Mouse (Mus musculus) layer of hippocampus, adult 9-11 months (tissue): ENCODE results near the gene Acox3.

Source experiments
- DNase-seq: peaks from one replicate; pipeline ENCODE4 v3.0.0; 2022

The Acox3 gene

DNA sequence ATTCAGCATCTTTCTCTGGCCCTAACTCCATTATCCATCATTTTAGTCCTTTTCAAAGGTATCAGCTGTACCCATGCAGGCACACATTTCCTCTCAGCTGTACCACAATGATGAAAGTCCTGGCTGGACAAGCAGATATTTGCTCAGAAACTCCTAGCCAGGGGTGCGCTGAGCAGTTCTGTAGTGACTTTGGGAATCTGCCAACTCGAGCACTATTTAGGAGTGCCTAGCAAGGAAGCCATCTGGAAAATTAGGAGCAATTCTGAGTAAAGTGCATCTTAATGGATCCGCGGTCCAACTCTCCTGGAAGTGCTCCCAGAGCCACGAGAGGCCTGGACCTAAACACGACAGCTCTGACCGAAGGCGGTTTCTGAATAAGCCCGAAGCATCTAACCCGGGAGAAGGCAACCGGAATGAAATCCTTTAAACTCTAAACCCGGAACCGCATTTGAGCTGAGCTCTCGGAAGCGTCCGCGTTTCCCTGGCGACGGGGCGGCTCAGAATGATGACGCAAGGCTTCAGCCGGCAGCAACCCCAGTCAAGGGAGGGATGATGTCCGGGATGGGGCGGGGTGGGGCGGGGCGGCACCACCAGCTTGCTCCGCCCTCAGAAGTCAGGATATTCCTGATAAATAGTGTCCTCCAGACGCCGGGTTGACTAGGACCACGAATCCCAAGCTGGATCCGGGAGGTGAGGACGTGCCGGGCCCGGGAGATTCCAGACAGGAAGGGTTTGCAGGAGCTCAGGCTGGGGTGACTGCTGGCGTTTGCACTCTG, at the start of gene Acox3:
TSS of gene Acox3 (plus strand) at position 596 of the 776 bp plus-strand sequence.
- peak; percentile 98 for DNase-seq

DNA sequence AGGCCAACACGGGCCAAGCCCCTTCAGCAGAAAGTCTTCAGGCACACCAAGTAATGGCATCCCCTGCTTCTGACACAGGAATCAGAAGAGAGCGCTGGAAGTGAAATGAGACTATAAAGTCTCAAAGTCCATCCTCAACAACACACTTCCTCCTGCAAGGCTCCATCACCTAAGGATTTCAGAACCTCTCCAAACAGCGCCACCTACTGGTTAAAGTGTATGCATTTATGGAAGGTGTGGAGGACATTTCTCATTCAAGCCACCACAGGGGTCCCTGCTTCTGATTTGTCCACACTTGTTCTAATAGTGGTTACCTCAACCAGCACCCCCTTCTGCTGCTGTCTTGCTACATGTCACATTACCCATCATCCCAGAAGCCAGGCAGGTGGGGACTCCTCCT, 46.6 kb upstream of the Acox3 start:
- DNase-seq = no peak

DNA sequence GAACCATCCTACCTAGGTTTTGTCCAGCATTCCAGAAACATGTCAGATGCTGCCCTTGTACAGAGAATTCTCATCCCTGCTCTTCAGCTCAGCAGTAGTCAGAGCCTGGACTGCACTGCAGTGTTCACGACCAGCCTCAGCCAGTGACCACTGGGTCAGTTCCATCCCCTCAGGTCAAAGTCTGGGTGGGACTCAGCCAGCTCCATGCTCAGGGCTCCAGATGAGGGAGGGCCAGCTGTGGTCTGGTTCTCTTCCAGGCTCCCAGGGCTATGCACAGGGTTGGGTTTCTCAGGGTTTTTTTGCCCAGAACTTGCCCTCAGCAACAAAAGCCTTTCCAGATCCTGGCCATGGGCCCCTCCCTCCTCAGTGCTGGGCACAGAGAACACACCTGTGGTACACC, 45.4 kb upstream of the Acox3 start:
- no peak for DNase-seq

DNA sequence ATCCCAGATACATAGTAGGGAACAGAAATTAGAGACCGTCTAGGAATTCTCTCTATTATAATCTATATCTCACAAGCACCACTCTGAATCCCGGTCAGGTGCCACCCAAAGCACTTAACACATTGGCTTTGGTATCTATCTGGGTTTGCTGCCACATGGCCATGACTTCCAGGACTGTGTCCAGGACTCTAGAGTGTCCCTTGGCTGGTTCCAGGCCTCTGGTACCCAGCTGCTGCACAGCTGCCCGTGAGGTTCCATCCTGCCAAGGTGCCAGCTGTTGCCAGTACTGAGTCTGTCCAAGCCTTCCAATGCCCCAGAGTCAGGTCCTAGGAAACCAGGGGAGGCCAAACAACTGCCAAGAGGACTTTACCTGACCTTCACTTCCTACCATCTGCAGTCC, 44.8 kb upstream of the Acox3 start:
- DNase-seq = no peak

DNA sequence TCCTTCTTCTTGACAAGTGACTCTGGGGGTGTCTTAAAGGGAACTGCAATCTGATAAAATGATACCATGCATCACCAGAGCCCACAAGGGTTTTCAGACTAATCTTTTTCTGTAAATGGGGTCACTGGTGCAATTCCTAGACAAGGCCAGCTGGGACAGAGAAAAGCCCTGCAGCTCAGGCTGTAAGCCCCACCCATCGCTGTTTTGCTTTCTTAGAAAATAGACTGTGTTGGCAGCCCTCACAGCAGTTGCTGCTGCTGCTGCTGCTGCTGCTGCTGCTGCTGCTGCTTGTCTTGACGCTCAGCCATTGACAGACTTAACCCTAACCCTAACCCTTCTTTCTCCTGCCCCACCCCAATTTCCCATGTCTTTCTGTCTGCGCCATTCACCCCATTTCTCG, 43.3 kb upstream of the Acox3 start:
- DNase-seq = no peak

DNA sequence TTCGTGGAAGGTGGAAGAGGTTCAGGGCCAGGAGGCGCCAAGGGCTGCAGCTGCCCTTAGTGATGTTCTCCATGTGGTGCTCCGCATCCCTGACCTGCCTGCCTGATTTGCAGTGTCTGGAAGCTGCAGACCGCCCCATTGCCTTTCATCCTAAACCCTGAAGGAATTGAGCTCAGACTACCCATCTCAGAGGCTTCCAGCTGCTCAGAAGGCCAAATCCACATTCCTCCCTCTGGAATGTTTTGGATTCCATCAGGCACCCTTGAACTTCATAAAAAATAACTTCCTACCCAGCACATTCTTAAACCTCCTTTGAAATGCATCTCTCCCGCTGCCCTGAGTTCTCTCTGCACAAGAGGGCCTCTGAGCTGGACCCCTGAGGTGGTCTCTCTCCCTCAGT, 42.3 kb upstream of the Acox3 start:
- DNase-seq = no peak

DNA sequence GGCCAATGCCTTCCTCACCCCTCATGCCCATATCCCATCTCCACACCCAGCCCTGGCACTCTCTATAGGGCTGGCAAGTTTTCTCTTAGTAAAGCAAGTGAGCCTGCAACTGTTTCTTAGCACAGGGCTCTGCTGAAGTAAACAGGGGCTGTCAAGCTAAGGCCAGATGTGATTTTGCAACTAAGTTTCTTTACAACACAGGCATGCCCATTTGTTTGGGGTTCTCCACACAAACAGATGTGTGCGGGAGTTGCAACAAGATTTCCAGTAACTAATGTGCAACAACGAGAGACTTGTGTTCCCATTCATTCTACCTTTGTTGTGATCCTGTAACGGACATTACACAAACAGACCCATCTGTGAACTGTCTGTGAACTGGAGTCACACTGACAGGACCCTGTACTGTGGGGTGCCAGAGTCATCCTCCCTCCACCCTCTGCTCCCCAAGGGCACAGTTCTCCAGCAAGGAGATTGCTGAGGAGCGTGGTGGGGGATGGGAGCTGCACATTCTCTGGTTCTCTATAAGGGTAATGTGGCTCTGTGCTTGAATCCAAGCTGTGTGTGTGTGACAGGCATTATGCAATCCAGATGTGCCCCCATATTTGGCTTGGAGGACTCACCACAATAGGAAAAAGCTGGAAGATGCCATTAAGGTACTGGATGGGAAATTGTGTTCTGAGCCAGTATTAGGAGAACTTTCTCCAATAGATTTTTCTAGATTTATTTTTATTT, 41.6 kb upstream of the Acox3 start:
- DNase-seq = no peak

DNA sequence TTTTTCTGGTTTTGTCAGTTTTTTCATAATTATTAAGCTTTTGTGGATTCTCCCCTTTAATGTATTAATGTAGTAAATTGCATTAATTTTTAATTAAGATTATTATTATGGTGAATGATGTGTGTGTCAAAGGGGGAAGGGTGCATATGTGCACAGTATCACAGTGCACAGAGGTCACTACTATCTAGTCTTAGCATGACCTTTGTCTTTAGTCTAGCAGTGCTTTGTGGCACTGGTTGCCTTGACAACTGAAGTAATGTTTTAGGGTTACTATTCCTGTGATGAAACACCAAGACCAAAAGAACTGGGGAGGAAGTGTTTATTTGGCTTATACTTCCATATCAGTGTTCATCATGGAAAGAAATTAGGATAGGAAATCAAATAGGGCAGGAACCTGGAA, 36.7 kb upstream of the Acox3 start:
- DNase-seq = no peak

DNA sequence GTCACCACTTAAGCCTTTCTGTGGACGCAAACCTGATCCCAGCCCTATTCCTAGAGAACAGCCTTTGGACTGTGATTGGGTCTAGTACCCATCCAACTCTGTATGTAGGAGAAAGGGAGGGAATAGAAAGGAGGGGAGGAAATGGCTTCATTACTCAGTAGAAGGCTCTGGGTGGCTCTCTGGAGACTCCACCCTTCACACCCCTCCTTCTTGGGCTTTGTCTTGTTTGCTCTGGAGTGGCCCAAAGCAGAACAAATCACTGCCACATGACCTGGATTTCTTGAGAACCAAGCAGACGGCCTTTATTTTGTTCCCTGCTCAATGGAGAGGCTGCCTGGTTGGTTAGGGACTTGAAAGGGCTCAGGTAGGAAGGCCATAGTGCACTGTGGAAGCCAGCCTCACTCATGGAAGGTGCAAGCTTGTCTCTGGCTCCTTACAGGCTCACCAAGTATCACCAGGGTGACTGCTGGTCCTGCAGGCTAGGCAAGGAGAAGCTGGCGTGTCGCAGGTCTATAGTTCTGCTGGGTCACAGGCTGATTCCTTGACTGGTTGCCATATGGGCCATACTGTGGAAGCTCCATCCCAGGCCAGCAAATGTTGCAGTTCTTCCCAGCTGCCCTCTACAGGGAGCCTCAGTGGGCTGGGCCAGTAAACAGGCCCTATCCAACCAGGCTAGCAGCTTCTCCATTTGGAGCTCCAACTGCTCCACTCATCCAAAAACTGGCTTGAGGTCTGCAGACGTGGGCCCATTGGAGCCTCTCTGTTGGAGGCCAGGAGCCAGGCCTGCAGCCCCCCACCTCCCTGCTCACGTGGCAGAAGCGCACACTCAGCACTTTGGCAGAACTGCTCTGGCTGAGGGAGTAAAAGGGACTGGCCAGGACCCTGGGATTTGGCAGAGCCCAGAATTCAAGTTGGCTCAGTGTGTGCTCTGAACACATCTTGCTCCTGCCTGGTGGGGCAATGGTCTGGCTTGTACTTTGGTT, 30.7 kb upstream of the Acox3 start:
- no peak for DNase-seq

DNA sequence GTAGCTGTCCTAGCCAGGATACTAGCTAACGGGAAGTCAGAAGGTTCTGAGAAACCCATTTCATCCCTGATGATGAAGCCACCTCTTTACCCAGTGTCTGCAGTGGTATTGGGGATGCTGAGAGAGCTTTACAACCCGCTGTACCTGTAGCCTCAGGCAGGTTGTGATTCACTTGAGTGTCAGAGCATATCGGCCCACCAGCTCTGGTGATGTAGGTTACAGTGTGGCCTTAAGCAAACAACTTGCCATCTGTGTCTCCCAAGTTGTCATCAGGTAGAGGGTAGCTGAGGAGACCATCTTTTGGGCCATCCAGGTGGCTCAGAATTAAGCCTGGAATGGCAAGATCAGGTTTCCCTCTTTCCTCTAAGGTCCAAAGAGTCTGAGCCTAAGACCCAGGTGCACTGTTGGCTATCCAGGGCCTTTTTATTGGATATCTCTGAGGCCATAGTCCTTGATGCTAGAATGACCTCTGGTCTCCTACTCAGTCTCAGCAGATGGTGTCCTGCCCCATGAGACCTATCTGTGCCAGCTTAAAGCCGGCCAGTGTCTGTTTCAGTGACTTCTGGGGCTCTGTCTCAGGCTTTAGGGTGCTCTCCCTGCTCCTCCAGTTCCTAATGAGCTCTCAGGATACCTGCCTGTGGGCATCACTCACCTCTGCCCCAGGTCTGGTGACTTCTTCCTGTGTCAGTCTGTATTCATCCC, 29.9 kb upstream of the Acox3 start:
- DNase-seq = no peak

DNA sequence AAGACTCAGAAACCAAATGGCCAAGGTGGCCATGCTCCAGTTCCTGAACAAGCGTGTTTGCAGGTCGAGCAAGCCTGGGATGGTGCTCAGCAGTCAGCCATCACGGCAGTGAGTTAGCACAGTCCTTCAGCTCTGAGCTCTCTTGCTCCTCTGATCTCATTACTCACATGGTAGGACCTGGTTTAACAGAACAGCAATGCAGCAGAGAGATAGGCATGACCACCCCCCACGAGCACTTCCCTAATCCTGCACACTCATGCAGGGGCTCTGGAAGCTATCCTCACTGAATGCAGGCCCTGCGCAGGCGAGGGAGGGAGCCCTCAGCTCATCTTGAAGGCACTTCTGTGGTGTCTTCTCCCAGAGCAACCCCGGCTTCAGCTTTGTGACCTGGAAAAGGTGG, 26.4 kb upstream of the Acox3 start:
- DNase-seq = no peak

DNA sequence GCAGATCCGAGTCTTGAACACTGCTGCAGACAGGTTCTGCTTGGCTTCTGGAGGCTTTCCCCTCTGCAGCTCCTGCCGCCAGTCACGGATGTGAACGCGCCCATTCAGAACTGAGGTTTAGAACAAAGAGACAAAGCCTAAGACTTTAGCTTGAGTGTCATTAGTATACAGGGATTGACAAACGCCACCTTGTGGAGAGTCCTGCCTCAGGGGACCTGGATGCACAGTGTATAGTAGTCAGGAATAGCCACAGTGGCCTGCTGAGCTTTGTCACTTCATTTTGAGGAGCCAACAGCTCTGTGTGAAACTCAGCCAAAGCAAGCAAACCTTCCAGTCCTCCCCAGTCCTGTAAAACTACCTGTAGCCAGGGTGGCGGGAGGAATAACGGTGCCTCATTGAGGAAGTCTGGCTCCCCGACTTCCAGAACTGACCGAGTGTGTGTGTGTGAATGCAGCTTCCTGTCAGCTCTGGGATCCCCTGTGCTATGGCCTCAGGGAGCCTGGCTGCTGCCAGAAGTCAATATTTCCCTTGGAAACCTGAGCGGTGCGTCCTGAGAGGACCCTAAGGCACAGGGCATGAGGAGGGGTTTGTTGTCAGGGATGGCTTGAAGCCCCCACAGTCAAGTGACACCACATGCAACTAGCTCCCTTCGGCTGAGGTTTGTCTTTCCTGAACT, 24.8 kb upstream of the Acox3 start:
- DNase-seq = no peak

DNA sequence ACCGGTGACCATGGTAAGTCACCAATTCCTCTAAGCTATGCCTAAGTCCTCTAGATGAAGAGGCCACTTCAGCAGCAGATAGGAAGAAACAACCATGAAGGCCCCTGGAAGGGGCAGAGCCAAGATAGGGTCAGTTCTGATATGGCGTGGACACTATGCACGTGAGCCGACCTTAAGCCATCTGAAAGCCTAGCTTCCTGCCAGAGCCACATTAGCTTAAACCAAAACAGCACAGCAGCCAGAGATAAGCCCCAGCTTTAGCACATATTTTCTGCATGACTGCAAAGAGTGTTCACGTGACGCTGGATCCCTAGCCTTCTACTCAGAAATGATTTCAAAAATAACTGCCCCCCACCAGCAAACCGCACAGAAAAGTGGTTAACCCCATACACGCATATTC, 23.4 kb upstream of the Acox3 start:
- no peak for DNase-seq

DNA sequence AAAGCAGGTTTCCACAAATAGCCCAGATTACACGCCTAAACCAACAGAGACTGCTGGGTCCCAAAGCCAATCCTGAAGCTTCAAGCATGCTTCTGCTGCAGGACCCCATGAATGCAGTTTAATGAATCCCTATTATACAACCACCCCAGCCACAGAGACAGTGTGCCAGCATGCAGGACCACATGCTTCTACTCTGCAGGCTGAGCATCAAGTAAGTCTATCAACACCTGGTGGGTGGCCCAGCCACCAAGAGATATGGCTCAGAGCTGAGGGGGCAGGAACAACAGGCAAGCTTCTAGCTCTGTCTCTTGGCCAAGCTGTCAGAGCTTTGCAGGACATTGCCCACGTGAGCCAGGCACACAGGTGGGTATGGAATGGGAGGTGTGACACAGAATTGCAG, 20.2 kb upstream of the Acox3 start:
- DNase-seq = no peak

DNA sequence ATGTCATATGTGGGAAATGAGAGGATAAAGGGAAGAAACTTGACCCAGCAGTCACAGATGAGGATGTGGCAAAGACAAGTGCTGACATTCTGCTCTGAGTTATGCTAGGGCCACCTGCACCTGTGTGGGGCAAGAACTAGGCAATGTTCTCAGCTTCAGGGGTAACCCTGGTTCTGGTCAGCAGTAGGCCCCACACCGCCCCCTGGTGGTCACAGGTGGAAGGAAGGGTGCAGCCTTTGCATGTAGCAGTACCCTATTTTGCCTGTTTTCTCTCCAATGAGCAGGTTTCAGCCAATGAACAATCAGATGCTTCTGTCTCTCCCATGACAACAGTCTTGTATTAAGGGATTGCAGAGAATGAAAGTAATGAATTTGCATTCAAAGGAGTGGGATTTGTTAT, 19.4 kb upstream of the Acox3 start:
- peak; percentile 52 for DNase-seq

DNA sequence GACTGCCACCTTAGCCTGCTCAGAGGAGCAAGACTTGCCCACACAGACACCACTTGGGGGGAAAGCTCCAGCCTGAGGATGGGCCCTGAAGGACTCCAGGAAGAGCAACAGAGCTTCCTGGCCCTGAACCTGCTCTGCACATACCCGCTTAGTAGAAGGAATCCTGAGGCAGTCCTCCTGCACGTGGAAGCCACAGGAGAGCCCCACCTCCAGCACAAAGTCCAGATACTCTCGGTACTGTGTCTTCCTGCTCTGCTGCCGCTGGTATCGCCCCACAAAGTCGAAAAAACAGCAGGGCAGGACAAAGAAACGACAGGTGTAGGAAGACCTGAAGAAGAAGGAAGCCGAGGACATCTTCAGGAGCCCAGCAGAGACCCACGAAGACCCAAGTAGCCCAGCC, 17.6 kb upstream of the Acox3 start:
- no peak for DNase-seq

DNA sequence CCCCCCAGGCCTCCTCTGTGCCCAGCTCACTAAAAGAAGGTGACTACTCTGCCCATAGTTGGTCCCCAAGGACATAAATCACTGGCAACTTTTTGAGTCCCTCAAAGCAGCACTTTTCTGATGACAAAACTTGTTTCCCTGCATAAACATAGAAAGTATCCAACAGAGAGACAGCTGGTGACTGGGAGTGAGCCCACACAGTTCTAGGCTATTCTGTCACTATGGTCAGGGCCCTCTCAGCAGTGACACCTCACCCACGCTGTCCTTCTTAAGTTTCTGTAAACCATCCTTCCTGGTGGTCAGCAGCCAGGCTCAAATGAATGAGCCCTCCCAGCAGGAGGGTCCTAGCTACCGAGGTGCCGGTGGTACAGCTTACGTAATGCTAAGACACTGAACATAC, 16.2 kb upstream of the Acox3 start:
- DNase-seq = no peak

DNA sequence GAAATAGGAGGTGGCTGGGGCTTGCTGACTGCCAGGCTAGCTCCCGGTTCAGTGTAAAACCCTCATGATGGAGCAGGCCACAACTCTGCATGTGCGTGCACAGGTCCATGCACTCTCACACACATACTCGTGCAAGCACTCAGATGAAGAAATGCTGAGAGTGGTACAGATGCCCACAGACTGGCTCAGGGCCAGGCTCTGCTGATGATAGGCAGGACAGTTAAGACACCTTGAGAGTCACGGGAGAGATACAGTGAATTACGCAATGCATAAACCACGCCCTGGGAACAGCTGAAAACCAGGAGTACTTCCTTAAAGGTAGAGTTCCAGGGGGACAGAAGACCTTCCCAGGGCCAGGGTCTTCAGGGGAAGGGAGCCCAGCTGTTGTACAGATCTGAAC, 11.3 kb upstream of the Acox3 start:
- no peak for DNase-seq

DNA sequence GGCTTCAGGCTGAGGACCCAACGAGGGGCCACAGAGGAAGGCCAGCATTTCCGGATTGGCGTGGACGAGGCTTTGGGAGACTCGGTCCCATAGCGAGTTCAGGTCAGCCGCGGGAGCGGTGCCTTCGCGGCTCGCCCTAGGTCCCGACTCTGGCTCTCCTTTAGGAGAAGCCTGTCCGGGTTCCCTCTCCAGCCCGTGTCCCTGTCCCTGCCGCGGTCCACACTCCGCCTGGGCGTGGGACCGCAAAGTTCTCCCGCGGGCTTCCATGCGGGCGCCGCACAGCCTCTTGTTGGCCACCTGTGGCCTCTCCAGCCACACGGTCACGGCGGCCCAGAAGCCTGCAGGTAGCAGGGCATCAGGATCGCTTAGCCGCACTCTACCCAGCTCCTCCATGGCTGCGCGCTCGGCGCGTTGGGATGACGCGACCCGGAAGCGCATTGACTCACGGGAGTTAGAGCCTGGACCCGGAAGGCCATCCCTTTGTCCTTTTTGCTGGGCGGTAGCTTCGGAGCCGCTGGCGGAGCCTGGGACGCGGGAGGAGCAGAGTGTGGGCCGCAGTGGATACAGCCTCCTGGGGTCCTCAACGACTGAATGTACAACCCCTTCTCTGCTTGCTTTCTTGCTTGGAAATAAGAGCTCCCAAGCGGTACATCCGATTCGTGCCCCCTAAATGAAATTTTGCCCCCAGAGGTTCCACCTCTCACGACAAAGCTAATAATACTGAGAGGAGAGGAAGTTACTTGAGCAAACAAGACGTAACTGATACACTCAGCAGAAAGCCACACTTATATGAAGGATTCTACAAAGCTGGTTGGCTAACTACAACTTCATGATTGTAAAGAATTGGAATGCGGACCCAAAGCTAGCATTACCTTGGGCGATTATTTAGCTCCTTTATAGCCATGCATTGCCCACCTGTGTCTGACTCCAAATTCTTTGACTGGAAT, 7.9 kb upstream of the Acox3 start, which contains the start of gene Trmt44:
TSS of gene Trmt44 (minus strand) at position 418 of the 947 bp plus-strand sequence.
- peak; percentile 91 for DNase-seq

DNA sequence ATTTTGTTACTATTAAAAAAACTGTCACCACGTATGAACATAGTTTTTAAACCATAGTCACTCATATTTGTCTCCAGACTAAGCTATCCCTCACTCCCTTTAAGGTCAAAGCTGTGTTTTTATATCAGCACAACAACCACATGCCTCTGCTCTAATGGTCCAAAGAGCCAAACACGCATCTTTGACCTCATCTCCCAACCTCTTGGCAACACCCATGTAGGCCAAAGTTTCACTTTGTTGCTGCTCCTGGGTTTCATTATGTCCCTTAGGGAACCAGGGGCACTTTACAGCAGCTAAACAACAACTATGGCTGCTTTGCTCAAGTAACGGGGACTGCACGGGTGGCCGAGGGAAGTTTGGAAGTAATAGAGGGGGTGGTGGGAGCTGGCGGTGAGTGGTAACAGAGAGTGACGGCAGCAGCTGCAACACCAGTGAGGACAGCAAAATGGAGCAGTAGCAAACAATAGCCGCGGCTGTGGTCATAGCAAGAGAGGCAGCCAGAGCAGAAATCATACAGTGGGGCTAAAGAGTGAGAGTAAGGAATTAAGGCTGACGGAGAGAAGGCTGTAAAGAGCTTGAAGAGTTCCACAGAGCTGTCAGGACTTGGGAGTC, 6.3 kb upstream of the Acox3 start:
- DNase-seq = no peak
